Mouse (Mus musculus): ENCODE results near the gene Acot5.
A peak's percentile ranks its signal among the peaks of the same experiment; 100 is the strongest.
"Not testable (repeated sequence)": the region's sequence is repeated elsewhere in the genome, so short reads cannot be mapped to it uniquely, and the experiment has no call there.

The Acot5 gene

GRCm38 (mm10) chr12:84063228-84063627, 5.9 kb upstream of the Acot5 start:
- DNase-seq = peak; percentile 20

GRCm38 (mm10) chr12:84063833-84064232, 5.3 kb upstream of the Acot5 start:
- DNase-seq = no peak

DNA sequence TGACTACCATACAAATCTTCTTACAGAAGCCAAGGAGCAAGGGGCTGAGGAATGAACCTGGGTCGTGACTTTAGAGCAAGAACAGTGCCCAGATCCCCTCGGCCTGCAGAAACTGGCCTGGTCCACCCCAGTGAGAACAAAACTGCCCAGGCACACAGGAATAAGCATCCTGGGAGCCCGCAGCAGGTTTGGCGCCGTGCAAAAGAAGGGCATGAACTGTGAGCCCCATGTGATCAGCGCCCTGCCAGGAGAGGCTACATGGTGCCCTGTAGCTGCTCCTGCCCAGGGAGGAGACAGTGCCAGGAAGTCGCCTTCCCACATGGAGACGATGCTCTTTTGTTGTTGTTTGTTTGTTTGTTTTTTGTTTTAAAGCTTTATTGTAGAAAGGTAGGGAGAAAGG, 4.5 kb upstream of the Acot5 start:
- no peak for DNase-seq

GRCm38 (mm10) chr12:84067752-84068151, 1.4 kb upstream of the Acot5 start:
- DNase-seq = no peak

GRCm38 (mm10) chr12:84068296-84068695, 829 bp upstream of the Acot5 start:
- DNase-seq = no peak

DNA sequence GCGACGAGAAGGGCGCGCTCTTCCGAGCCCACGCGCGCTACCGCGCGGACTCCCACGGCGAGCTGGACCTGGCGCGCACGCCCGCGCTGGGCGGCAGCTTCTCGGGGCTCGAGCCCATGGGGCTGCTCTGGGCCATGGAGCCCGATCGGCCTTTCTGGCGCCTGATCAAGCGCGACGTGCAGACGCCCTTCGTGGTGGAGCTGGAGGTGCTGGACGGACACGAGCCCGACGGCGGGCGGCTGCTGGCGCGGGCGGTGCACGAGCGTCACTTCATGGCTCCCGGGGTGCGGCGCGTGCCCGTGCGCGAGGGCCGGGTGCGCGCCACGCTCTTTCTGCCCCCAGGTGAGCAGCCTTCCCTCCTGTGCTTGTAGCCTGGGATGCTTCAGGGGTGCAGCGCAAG, 457 bp downstream of the Acot5 start:
- peak; percentile 40 for DNase-seq

DNA sequence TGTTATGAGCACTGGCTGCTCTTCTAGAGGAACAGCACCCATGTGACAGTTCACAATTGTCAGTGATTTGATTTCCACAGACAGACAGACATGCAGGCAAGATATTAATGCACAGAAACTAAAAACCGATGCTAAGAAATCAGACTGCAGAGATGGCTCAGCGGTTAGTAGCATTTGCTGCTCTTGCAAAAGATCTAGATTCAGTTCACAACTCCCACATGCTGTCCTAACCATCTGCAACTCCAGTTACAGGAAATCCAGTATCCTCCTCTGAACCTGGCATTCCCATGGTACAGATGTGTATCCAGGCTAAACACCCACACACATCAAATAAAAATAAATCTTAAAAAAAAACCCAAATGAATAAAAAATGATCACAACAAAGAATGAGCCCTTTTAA, 2.6 kb downstream of the Acot5 start:
- no peak for DNase-seq

DNA sequence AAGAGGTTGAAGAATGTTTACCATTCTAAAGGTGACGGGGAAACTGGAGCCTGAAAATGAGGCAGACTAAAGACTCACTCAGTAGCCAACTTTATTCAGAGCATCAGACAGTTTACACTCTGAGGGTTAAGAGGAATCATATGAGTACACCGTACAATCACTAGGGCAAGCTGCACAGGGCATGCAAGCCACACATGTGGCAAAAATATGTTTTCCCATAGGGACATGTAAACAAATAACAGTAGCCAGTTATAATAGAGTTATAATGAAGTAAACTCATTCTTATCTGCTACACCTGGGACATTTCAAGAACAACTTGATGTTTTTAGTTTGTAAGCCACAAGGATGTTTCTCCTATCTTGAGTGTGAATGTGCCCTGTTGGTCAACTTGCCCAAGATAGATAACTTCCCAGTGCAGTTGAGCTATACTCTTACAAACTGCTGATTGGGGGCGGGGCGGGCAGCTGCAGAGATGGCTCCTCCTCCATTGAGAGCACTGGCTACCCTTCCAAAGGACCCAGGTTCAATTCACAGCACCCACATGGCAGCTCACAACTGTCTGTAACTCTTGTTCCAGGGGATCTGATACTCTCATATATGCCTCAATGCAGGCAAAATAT, 8.4 kb downstream of the Acot5 start:
- DNase-seq = no peak

DNA sequence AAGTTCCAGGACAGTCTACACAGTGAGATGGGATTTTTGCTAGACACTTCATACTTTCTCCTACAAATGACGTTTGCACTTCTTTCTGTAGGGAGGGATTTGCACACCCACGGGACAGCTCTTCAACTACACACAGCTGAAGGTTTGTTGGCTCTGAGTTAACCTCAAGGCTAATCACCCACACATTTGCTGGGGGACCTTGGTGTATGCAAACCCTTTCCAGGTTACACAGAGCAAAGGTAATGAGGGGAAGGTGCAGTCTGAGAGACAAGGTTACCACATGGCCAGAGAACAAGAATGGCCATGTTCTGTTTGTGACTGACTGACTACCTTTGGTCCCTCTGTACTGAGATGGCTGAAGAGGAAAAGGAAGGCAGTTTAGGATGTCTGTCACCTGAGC, 14.7 kb downstream of the Acot5 start:
- no peak for DNase-seq

DNA sequence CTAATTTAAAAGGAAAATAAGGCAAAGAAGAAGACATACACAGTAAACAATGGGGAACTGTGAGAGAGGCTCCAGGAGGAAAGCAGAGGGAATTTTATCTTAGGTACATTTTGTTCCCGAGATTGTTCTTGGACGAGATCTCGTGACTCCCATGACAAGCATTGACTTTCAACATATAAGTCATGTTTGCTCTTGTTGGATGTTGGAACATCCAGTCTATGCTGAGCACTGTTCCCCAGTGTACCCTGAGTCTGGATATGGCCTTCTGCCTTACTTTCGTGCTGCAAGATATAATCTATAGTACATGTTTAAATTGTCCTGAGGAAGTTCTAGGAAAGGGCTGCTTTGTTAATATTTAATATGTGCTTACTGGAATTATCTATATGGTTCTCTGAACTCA, 15.5 kb downstream of the Acot5 start:
- DNase-seq = no peak

DNA sequence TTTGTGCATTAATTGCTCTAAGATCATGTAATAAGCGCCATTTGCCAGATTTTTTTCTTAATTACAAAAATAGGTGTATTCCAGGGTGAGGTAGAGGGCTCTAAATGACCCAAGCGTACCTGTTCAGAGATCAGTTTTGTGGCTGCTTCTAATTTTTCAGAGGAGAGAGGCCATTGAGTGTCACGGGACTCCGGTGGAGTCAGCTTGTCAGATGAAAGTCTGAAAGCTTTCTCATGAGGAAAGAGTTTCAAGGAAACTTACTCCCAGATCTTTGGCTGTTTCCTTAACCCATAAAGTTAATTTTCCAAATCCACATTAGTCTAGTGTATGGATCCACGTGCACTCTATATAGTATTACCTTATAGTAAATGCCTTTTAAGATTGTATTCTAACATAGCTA, 25.5 kb downstream of the Acot5 start:
- DNase-seq = not testable (repeated sequence)

- no peak for DNase-seq
Observed at GRCm38 (mm10) chr12:84099605-84100004, 30.5 kb downstream of the Acot5 start.

DNA sequence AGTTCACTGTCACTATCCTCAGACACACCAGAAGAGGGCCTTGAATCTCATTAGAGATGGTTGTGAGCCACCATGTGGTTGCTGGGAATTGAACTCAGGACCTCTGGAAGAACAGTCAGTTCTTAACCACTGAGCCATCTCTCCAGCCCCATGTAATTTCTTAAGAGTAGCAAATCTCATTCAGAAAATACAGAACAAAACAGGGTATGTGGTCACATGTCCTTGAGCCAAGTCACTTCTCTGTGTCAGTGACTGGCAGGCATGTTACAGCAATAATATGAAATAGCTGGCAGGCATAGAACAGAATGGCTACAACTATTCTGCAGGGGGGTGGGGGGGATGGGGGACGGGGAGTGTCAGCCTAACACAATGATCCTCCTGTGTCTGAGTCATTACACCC, 30.9 kb downstream of the Acot5 start:
- DNase-seq = peak; percentile 2

GRCm38 (mm10) chr12:84100604-84101492, 31.7 kb downstream of the Acot5 start, which contains the start of gene Acot6:
Gene Acot6, plus strand, starts transcription at chr12:84100654.
- peak; percentile 71 for DNase-seq

DNA sequence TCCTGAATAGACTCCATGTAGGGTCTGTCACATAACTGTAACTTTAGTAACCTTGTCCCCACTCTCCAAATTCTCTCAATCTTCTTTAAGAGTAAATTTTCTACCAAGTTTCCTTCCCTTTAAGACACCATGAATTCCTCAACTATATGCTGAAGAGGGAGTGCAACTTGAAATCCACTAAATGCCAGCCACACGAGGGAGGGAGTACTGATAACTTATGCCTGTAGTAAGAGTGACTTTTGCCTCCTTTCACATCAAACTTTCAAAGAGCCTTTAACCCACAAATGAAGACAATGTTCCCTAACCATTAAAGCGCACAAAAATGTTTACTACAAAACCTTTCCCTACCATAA, 32.3 kb downstream of the Acot5 start:
- DNase-seq = no peak

DNA sequence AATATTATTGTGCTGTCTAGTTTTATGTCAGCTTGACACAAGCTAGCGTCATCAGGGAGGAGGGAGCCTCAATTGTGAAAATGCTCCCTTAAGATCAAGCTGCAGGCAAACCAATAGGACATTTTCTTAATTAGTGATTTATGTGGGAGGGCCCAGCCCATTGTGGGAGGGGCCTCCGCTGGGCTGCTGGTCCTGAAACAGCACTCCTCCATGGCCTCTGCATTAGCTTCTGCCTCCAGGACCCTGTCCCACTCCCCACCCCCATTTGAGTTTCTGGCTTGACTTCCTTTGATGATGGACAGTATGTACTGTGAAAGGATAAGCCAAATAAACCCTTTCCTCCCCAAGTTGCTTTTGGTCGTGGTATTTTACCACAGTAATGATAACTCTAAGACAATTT, 37.9 kb downstream of the Acot5 start:
- no peak for DNase-seq

GRCm38 (mm10) chr12:84107692-84108091, 38.6 kb downstream of the Acot5 start:
- no peak for DNase-seq

DNA sequence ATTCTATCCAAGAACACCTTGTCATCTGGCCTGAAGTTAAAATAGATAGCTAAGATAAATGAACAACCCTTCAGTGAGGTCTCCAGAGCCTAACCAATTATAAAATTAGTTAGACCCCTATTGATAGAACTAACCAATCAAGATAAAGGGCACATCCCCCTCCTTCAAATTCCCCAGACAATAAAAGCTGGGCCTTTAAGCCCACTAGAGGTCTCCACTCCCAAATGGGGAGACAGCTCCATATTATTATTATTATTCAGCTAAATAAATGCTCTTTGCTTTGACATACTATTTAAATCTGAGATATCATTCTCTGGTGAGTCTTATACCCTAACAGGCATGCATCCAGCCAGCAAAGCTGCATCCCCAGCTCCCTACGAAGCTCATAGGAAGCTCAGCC, 40.8 kb downstream of the Acot5 start:
- DNase-seq = no peak

DNA sequence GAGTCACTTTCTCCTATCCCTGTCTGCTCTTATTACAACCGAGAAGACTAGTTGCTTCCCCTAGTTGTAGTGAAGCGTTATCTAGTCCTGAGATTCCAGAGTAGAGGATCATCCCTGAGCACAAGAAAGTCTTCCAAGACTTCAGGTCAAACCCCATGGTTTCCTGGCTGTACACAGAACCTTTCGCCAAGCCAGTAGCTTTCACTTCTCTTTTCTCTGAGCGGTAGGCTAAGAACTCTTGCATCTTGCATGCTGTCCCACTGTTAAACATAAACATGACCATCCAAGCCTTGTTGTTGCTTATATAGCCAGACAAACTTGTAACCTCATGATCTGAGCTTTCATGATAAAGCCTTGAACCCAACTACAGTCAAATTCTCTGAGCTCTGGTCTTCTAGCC, 41.7 kb downstream of the Acot5 start:
- DNase-seq = no peak

DNA sequence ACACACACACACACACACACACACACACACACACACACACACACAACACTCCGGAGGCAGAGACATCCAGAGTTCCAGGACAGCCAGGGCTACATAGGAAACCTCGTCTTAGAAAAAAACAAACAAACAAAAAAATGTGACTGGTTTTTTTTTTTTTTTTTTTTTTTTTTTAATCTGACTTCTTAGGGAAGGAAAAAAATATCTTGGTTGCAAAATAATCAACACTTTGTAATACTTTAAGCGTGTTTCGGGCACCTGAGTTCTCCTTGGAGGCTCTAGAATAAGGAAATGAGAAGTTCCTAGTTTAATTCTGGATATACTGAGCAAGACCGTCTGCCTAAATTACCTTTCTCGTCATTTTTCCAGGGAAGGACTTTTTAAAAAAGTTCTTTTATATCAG, 44.6 kb downstream of the Acot5 start:
- DNase-seq = no peak

- peak; percentile 96 for DNase-seq
Observed at GRCm38 (mm10) chr12:84114153-84114994, 45.2 kb downstream of the Acot5 start, which contains the start of gene Dnal1. Gene Dnal1, plus strand, starts transcription at chr12:84114366.

GRCm38 (mm10) chr12:84119584-84119983, 50.5 kb downstream of the Acot5 start:
- DNase-seq = no peak

All from retina, postnatal 1 day (tissue).